Mouse (Mus musculus) gastrocnemius, adult 18-20 months (tissue): Measurements from ENCODE around the gene Tmem87a. TPM values are rescaled to one million over a fixed set of nuclear protein-coding genes. Genes with fewer than 3 reads are reported as not detected.

Source experiments
- DNase-seq: peaks from one replicate; pipeline ENCODE4 v3.0.0; 2021; ENCODE audit warnings: low spot score
- long read RNA-seq, 2 experiments: library from polyadenylated mRNA; stranded (forward); transcript quantifications; one replicate each; pipeline ENCODE4 v2.0.0; 2021
- total RNA-seq, 2 experiments: library from RNA; stranded (reverse); gene quantifications; 2 replicates each; pipeline ENCODE4 v1.2.3; 2021

The Tmem87a gene
- total RNA-seq, result 10 to 100 TPM; 33.6 to 35.1 TPM
- long read RNA-seq, experiment 1, transcript Tmem87a-201 (20 exons, 2,874 nt), result major isoform, 41 of 67 reads
- long read RNA-seq, experiment 1, partial matches to known transcripts, result 5 of 67 reads
- long read RNA-seq, experiment 1, other reads (novel, unspliced or antisense), result 17 of 67 reads
- long read RNA-seq, experiment 2, transcript Tmem87a-201 (20 exons, 2,874 nt), result major isoform, 31 of 46 reads
- long read RNA-seq, experiment 2, partial matches to known transcripts, result 4 of 46 reads
- long read RNA-seq, experiment 2, other reads (novel, unspliced or antisense), result 9 of 46 reads

GRCm38 (mm10) chr2:120403986-120404822 lies at the start of gene Tmem87a:
Gene Tmem87a (minus strand): TSS chr2:120404113.
- DNase-seq, result peak; percentile 96

DNA sequence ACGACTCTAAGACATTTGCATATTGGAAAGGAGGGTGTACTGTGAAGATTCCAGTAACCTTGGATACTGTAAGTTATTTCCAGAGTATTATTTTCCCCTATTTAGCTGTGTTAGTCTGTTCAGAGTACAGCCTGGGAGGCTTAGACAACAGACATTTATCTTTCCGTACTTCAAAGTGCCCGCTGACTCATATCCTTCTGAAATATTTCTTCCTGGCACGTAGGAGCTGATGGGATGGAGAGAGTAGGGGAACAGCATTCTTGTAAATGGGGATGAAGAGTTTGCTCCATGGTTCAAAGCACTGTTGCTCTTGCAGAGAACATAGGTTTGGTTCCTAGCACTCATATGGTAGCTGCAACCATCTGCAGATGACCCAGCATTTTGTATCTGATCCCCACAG lies 48.7 kb upstream of the Tmem87a start:
- no peak for DNase-seq

GRCm38 (mm10) chr2:120450724-120451123 lies 46.8 kb upstream of the Tmem87a start:
- no peak for DNase-seq

DNA sequence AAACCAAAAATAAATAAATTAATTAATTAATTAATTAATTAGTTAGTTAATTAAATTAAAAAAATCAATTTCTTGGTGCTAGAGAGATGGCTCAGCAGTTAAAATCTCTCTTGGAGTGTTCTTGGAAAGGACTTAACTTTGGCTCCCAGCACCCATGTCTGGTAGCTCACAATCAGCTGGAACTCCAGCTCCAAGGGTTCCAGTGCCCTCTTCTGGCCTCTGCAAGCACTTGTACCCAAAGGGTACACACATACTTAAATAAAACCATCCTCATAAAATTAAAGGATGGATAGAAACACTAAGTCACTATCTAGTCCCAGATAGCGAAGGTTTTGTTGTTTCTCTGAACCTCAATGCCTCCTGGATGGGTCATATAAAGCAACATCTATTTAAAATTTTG lies 43.4 kb upstream of the Tmem87a start:
- DNase-seq, result no peak

GRCm38 (mm10) chr2:120446373-120446772 lies 42.5 kb upstream of the Tmem87a start:
- no peak for DNase-seq

GRCm38 (mm10) chr2:120444486-120444885 lies 40.6 kb upstream of the Tmem87a start:
- peak; percentile 71 for DNase-seq

GRCm38 (mm10) chr2:120424386-120424785 lies 20.5 kb upstream of the Tmem87a start:
- DNase-seq, result no peak

DNA sequence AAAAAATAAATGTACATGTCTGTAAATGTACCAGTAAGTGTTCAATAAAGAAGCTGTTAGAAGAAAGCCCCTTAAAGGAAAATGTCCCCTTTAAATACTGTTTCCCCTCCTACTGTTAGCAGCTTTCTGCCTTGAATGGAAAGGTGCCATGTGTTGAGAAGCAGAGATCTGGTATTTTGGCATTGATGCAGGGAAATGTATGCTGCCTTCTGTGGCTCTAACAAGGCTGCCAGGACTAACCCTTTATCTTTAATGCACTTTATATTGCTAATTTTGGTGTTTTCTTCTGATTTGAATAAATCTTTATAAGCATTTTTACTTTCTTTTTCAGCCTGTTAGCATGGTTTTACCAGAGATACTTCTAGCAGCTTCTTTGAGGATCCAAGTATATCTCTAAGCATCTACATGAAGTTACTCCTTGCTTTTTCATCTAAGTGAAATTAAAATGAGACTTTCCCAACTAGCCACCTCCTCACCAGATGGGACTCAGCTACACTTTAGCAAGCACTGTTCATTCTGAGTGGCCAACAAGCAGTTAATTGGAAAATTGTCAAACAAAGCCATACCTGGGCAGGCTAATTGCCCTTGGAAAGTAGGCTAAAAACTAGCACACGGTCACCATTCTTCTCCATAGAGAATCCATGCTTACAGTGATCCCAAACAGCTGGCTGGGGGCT lies 11.0 kb upstream of the Tmem87a start:
- no peak for DNase-seq

DNA sequence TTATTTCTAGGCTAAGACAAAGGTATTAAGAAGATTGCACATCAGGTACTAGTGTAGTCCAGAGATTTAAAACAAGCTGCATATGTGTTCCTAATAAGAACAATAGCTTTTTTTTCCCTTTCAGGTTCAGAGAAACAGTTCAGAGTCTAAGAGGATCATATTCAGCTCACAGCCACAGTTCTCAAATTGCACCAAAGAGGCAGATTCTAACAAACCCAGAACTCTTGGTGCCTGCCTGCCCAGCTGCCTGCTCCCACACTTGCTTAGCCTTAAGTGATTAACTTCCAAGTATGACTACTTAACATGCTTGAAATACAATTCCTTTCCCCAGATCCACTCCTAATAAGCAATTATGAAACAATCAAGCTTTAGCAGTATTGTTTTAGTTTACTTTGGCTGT lies 10.2 kb upstream of the Tmem87a start:
- no peak for DNase-seq

- no peak for DNase-seq
Observed at GRCm38 (mm10) chr2:120411096-120411628, 7.2 kb upstream of the Tmem87a start.

GRCm38 (mm10) chr2:120404823-120405765 lies 1.2 kb upstream of the Tmem87a start:
- no peak for DNase-seq

- no peak for DNase-seq
Observed at GRCm38 (mm10) chr2:120403653-120403985, 294 bp downstream of the Tmem87a start, which contains the start of gene Ganc. Gene Ganc (plus strand): TSS chr2:120403896.

- DNase-seq, result no peak
Observed at GRCm38 (mm10) chr2:120402813-120403212, 1.1 kb downstream of the Tmem87a start.

GRCm38 (mm10) chr2:120397951-120398350 lies 6.0 kb downstream of the Tmem87a start:
- DNase-seq, result no peak

- DNase-seq, result no peak
Observed at GRCm38 (mm10) chr2:120392406-120392805, 11.5 kb downstream of the Tmem87a start.

GRCm38 (mm10) chr2:120390934-120391333 lies 13.0 kb downstream of the Tmem87a start:
- peak; percentile 40 for DNase-seq

- DNase-seq, result peak; percentile 36
Observed at GRCm38 (mm10) chr2:120389376-120389775, 14.5 kb downstream of the Tmem87a start.

DNA sequence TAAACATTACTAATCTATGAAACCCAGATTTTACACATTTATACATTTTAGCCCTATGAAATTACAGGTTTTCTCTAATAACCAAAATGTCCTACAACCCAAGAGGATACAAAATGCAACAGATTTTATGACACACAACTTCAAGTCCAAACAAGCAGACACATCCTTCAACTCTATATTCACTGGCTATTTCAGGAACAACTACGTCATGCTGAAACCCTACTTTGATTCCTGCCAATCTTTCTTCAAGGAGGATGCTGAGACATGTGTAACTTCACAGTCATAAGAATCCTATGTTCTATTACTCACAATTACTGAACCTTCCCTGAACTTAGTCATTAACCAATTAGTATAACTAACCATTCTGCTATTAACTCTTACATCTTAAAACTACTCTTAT lies 16.6 kb downstream of the Tmem87a start:
- DNase-seq, result peak; percentile 53

DNA sequence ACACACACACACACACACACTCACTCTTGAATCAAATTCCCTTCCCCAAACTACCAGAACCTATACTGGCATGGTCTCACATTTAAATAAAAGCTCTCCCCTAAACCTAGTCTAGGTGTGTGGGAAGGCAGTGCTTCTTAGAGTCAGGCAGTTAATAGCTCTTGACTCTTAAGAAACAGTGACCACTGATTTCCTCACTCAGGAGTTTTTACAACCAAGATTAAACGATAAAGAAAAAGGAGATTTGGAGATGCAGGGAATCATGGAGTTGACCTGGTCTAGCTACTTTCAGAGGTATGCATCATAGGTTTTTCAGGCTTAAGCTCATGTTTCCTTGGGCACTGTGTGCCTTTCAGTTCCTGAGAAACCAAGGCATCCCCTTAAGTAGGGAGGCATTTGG lies 17.6 kb downstream of the Tmem87a start:
- no peak for DNase-seq

GRCm38 (mm10) chr2:120373858-120374257 lies 30.1 kb downstream of the Tmem87a start:
- no peak for DNase-seq
